Mouse (Mus musculus): ENCODE data around the gene Itfg1.

GRCm38 (mm10) chr8:85800164-85800563, 40.6 kb downstream of the Itfg1 start:
- TF ChIP-seq CTCF (IDR thresholded peaks at IDR 0.05; ENCODE audit: extremely low read depth, insufficient read depth, low read length) (no peak), POLR2A (IDR thresholded peaks at IDR 0.05; ENCODE audit: extremely low read depth, insufficient read depth, low read length) (no peak)

All from cortical plate, adult 2 months (tissue).